Mouse (Mus musculus): ENCODE data around the gene Hist2h2aa2.

GRCm38 (mm10) chr3:96257190-96257589 is 17.1 kb upstream of the Hist2h2aa2 start:
- no peak for TF ChIP-seq CTCF (conservative IDR thresholded peaks at IDR 0.05; ENCODE audit: insufficient read depth, insufficient read length, low read depth, low read length)
- TF ChIP-seq POLR2A (IDR thresholded peaks at IDR 0.05; ENCODE audit: low read depth, low read length) = no peak

All from kidney, adult 2 months (tissue).